In genomic region chr9:76236626-76237025, GRCm38 (mm10) we compare ENCODE assay signal across 7 mouse cellular contexts. TPM values are rescaled to one million over a fixed set of nuclear protein-coding genes. Genes with fewer than 3 reads are reported as not detected.
DNase-seq lines count a peak whose midpoint lies in the region; ATAC-seq lines count a peak whose summit lies in the region.

No protein-coding gene starts in this region.

- peak; percentile 56 for ATAC-seq in inflammation-experienced regulatory T-cells, adult 6 months

- H3K4me3 ChIP-seq in megakaryocyte, embryonic 14.5 days (replicated peaks) = peak overlapping the region; percentile 87

- no peaks in the 10 kb centered on the region for H3K27me3 ChIP-seq in megakaryocyte, embryonic 14.5 days (replicated peaks)

- no peaks in the 10 kb centered on the region for H3K36me3 ChIP-seq in megakaryocyte, embryonic 14.5 days (replicated peaks; ENCODE audit: low read length)

- peak; percentile 38 to 52 for DNase-seq in adrenal gland, adult 18-20 months (ENCODE audit: low spot score in 2 of 2)
- DNase-seq in embryo, embryonic 11 days = peak; percentile 82
- peak; percentile 12 for DNase-seq in gastrocnemius, postnatal 25 days
- DNase-seq in left cerebral cortex, adult 8-10 months (ENCODE audit: low spot score in 2 of 2) = peak; percentile 23 to 26
- peak; percentile 13 to 37 for DNase-seq in right cerebral cortex, postnatal 36 days (ENCODE audit: low spot score in 2 of 2)

- H3K9me3 ChIP-seq in megakaryocyte, embryonic 14.5 days = no peaks in the 10 kb centered on the region

- peaks cover 18% of the 10 kb centered on the region; the same call in 1 of the 2 replicates for H3K4me1 ChIP-seq in megakaryocyte, embryonic 14.5 days

RNA-seq across cellular contexts. Expression of gene Gfral, which starts 23.2 kb away (rescaled TPM):
- total RNA-seq in adrenal gland, adult 18-20 months (2021) = not detected
- total RNA-seq in gastrocnemius, postnatal 25 days (2021) = not detected
- not detected for polyA plus RNA-seq in inflammation-experienced regulatory T-cells, adult 6 months (2017; shearing (Covaris generic))
- total RNA-seq in left cerebral cortex, adult 8-10 months (2022) = not detected
- polyA plus RNA-seq in megakaryocyte, embryonic 14.5 days (2012; ENCODE audit: insufficient read depth, low replicate concordance) = not detected in 2 replicates

Comparison
In these comparisons a context has a peak if more than half of its experiments do, and no peak if none do; other contexts are left out.
1. Peak in every context shown above with its lines: DNase-seq, ATAC-seq and H3K4me3 ChIP-seq.
2. DNase-seq: peak in every context shown above with its lines; median percentile 82 in embryo, embryonic 11 days; 45 in adrenal gland, adult 18-20 months; 25 in right cerebral cortex, postnatal 36 days; 24 in left cerebral cortex, adult 8-10 months; 12 in gastrocnemius, postnatal 25 days.